Mouse (Mus musculus) hindbrain, embryonic 16.5 days (tissue): ENCODE results near the gene Nedd8. TPM values are rescaled to one million over a fixed set of nuclear protein-coding genes. Genes with fewer than 3 reads are reported as not detected.
A peak's percentile ranks its signal among the peaks of the same experiment; 100 is the strongest.

Experiments
- ATAC-seq: fragments of 200-750 bp; cut with Nextera tagmentation; 2 replicates; pipeline ENCODE4 v1.8.0; 2017; ENCODE audit warnings: moderate TSS enrichment, moderate library complexity
- H3K27ac ChIP-seq: fragments of 300-500 bp; sonication (generic); 2 replicates; pipeline ENCODE4 v1.5.1; 2014; ENCODE audit warnings: low read depth, mild to moderate bottlenecking, control low read depth, low read length, moderate library complexity
- H3K27me3 ChIP-seq: fragments of 300-500 bp; sonication (generic); replicated peaks from 2 replicates; pipeline ENCODE4 v1.6.1; 2014; ENCODE audit warnings: low read length; ENCODE audit not compliant: control insufficient read depth, insufficient read depth
- H3K36me3 ChIP-seq: fragments of 300-500 bp; sonication (generic); 2 replicates; pipeline ENCODE4 v1.6.1; 2014; ENCODE audit warnings: mild to moderate bottlenecking, low read length, moderate library complexity, mixed read lengths; ENCODE audit not compliant: control insufficient read depth, insufficient read depth
- H3K4me1 ChIP-seq: fragments of 300-500 bp; sonication (generic); 2 replicates; pipeline ENCODE4 v1.6.1; 2014; ENCODE audit warnings: low read depth, low read length; ENCODE audit not compliant: control insufficient read depth, insufficient read depth
- H3K4me2 ChIP-seq: fragments of 300-500 bp; sonication (generic); 2 replicates; pipeline ENCODE4 v1.6.1; 2014; ENCODE audit warnings: mild to moderate bottlenecking, low read length, control low read depth, moderate library complexity
- H3K4me3 ChIP-seq: fragments of 300-500 bp; sonication (generic); 2 replicates; pipeline ENCODE4 v1.5.1; 2014; ENCODE audit warnings: mild to moderate bottlenecking, low read length, control low read depth, moderate library complexity
- H3K9ac ChIP-seq: fragments of 300-500 bp; sonication (generic); 2 replicates; pipeline ENCODE4 v1.6.1; 2014; ENCODE audit warnings: low read depth, mild to moderate bottlenecking, control low read depth, low read length, moderate library complexity
- H3K9me3 ChIP-seq: fragments of 300-500 bp; sonication (generic); 2 replicates; pipeline ENCODE4 v1.6.1; 2014; ENCODE audit warnings: mild to moderate bottlenecking, low read length, moderate library complexity; ENCODE audit not compliant: control insufficient read depth
- WGBS: fragments of 180-500 bp; shearing (Covaris S2); extraction: QIAGEN DNeasy Blood & Tissue Kit; methylation state at CpG from one replicate; pipeline ENCODE4 v1.1.7; 2014; 5-methylcytosine and 5-hydroxymethylcytosine counted together
- polyA plus RNA-seq: library from polyadenylated mRNA; unstranded; fragments of >200 nt; fragmentation: Nextera tagmentation; extraction: Ambion mirVana; gene quantifications from 2 replicates; pipeline ENCODE4 v1.2.1, GENCODE M21; 2015

Nedd8 gene
- polyA plus RNA-seq, 1 experiment from 2014 or later = 599 TPM

DNA sequence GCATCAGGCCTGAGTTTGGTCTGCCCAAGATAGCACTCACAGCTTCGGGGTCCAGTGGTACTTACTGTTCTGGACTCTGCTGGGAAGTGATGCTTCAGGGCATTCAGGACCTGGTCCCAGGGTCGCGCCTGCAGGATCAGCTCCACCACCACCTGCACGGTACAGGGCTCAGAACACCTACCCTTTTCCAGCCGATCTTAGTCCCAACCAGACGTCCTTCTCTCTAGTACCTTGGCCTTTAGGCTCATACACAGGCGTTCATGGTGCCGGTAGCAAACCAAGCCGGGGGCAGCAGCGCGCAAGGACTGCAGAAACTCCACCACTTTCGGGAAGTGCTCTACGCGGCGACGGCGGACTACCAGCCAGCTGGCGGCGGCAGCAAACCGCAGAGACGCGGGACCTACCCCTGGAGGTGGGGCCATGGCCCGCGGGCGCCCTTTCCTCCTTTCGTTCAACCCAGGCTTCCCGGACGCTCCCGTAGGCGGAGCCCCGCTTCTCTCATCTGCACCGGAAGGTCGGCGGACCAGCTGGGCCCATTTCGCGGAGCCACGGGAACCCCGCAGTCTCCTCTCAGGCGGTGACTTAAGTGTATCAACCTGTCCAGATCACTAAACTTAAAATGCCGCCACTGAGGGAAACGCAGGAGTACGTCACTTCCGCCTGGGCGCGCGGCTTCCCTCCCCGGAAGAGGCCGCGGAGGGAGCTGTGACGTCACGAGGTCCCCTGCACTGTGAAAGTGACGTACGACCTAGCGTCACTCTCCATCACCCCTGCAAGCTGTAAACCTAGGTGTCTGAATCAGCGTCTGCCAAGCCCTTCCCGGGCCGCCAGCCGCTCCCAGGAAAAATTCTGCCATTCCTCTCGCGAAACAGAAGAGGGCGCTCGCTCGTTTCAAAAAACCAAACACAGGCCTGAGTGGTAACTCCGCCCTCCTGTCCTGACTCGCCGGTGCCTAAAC, 9.5 kb upstream of the Nedd8 start, which contains the start of gene Tinf2:
TSS of gene Tinf2 (minus strand) at position 661 of the 958 bp plus-strand sequence.
- Histone ChIP-seq H3K4me1 (peaks cover 8% of the 10 kb centered on the region; the same call in 1 of the 2 replicates), H3K27me3 (no peaks in the 10 kb centered on the region), H3K9ac (peak within 1 kb of the TSS; percentile 69), H3K9me3 (no peaks in the 10 kb centered on the region), H3K4me3 (peak within 1 kb of the TSS; percentile 78), H3K4me2 (peak within 1 kb of the TSS; percentile 90), H3K36me3 (peaks cover 20% of the 10 kb centered on the region), H3K27ac (peak within 1 kb of the TSS; percentile 69)
- under 1% methylated on average over 65 of the region's 66 CpGs for WGBS
- ATAC-seq = peak; percentile 99

DNA sequence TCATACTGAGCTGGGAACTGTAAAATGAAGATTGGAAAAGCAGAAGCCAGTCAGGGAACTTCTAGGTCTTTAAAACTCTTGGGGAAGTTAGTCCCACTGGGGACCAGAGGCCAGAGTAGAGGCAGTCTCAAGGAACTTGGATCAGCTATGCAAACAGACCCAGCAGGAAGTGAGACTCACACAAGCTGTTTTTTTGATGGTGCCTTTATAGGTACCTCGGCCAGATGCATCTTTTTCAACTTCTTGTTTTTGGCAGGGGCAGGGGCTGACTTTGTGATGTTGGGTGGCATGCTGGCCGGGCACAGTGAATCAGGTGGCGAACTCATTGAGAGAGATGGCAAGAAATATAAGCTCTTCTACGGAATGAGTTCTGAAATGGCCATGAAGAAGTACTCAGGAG, 5.7 kb upstream of the Nedd8 start:
- peaks cover 29% of the 10 kb centered on the region for H3K36me3 ChIP-seq
- no peak overlapping the region for H3K27ac ChIP-seq
- no peaks in the 10 kb centered on the region for H3K9me3 ChIP-seq
- 88% methylated on average over 4 of the region's 4 CpGs for WGBS
- no peaks in the 10 kb centered on the region for H3K27me3 ChIP-seq
- ATAC-seq = no peak
- peaks cover 12% of the 10 kb centered on the region for H3K4me1 ChIP-seq
- no peak overlapping the region for H3K4me2 ChIP-seq
- no peak overlapping the region for H3K9ac ChIP-seq
- no peak overlapping the region for H3K4me3 ChIP-seq

DNA sequence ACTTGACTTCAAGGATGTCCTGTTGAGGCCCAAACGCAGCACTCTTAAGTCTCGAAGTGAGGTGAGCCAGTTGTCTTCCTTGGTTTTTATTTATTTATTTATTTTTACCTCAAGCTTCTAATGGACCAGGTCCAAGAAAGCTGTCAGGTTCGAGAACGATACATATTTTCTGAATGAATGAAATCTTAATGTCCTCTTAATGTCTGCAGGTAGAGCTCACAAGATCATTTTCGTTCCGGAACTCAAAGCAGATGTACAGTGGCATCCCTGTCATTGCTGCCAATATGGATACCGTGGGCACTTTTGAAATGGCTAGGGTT, 777 bp upstream of the Nedd8 start:
- Histone ChIP-seq H3K27ac (no peak overlapping the region), H3K9me3 (no peaks in the 10 kb centered on the region), H3K36me3 (peaks cover 18% of the 10 kb centered on the region), H3K4me3 (peak overlapping the region; percentile 76), H3K27me3 (no peaks in the 10 kb centered on the region), H3K4me1 (peaks cover 16% of the 10 kb centered on the region), H3K9ac (peak overlapping the region; percentile 85), H3K4me2 (peak overlapping the region; percentile 79)
- WGBS = 83% methylated on average over 7 of the region's 7 CpGs
- no peak for ATAC-seq

DNA sequence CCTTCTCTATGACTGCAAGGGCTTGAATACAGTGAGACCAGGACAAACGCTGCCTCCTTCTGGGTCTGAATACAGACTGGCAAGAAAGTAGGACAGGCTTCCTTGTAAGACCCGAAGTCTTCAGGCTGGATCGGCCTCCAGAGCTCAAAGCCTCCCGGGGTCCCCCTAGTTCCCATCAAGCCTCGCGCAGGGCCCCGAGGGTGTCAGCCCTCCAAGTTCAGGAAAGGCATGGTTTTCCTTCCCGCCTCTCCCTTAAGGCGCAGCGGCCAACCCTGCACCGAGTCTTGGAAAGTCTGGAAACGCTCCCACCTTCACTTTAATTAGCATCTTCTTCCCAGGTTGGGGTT, 465 bp downstream of the Nedd8 start:
- H3K36me3 ChIP-seq = peaks cover 9% of the 10 kb centered on the region
- peak; percentile 67 for ATAC-seq
- H3K4me2 ChIP-seq = peak overlapping the region; percentile 97
- no peaks in the 10 kb centered on the region for H3K9me3 ChIP-seq
- no peaks in the 10 kb centered on the region for H3K27me3 ChIP-seq
- peak overlapping the region; percentile 94 for H3K27ac ChIP-seq
- WGBS = under 1% methylated on average over 12 of the region's 12 CpGs
- peaks cover 16% of the 10 kb centered on the region for H3K4me1 ChIP-seq
- peak overlapping the region; percentile 76 for H3K4me3 ChIP-seq
- peak overlapping the region; percentile 85 for H3K9ac ChIP-seq

DNA sequence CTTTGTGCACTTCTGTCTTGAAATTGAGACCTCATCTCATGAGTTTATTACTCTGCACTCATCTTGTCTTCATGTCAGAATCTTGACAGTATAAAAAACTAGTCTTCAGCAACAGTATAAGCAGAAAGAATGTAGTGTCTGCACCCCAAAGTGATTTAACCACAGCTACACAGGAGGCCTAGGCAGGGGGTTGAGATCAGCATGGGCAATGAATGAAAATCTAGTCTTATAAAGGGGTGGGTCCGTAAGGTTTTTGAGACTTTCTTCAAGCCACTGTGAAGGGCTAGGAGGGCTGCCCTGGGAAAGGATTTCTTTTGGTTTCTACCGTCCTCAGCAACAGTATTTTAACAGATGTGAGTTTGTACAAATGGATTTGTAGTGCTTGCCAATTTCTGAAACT, 11.3 kb downstream of the Nedd8 start:
- Histone ChIP-seq H3K4me3 (peak overlapping the region; percentile 69), H3K9me3 (no peaks in the 10 kb centered on the region), H3K27me3 (no peaks in the 10 kb centered on the region), H3K27ac (no peak overlapping the region), H3K4me1 (peaks cover 8% of the 10 kb centered on the region), H3K4me2 (peak overlapping the region; percentile 65), H3K9ac (no peak overlapping the region), H3K36me3 (peaks cover 10% of the 10 kb centered on the region)
- ATAC-seq = peak; percentile 6; the same call in 1 of the 2 replicates
- WGBS = 46% methylated on average over 2 of the region's 2 CpGs

DNA sequence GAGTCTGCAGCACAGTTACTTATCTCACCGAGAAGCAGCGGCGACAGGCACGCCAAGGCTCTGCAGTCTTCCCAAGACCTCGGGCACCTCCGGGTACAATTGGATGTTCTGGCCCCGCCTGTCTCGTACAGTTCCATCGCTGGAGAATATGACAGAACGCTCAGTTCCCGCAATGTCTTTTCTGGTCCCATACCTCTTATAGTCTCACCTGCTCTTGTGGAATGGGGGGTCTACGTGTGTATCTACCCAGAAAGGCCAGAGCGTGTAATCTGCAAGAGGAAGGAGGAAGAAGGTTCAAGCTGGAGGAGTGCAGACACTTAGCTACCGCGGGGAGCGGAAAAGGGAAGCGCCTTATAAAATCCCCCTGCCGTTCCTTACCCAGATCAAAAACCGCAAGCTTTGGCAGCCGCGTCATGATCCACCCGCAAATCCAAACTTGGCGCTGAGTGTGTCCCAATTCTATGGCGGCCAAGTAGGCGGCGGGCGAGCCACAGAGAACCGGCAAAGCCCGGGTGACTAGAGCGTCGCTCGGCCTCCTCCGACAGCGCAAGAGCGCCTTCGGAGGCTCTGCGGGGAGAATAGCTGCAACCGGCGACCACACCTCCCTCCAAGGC, 11.9 kb downstream of the Nedd8 start, which contains the start of gene Mdp1:
TSS of gene Mdp1 (minus strand) at position 549 of the 614 bp plus-strand sequence.
- Histone ChIP-seq H3K4me3 (peak within 1 kb of the TSS; percentile 69), H3K9ac (peak within 1 kb of the TSS; percentile 78), H3K4me2 (peak within 1 kb of the TSS; percentile 65), H3K9me3 (no peaks in the 10 kb centered on the region), H3K4me1 (peaks cover 8% of the 10 kb centered on the region), H3K27me3 (no peaks in the 10 kb centered on the region), H3K36me3 (peaks cover 10% of the 10 kb centered on the region), H3K27ac (peak within 1 kb of the TSS; percentile 88)
- ATAC-seq = peak; percentile 96
- WGBS = under 1% methylated on average over 38 of the region's 39 CpGs

DNA sequence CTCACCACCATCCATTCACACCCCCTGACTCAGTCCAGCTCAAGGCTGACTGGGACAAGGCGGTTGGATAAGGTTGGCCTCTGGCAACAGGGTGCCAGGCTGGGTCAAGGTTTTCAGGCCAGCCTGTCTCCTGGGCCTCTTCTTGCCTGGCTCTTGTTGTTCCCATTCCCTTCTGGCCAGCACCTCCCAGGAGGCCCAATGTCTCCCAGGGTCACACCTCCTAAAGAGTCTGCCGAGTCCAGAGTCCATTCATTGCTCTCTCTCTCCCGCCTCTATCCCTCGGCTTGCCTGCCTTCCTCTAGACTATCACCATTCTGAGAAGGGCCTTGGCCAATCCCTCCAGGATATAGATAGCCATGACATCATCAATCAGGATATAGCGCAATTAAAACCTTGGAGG, 13.9 kb downstream of the Nedd8 start:
- Histone ChIP-seq H3K9ac (no peak overlapping the region), H3K36me3 (peaks cover 7% of the 10 kb centered on the region), H3K4me3 (no peak overlapping the region), H3K4me1 (peaks cover 8% of the 10 kb centered on the region), H3K27me3 (no peaks in the 10 kb centered on the region), H3K9me3 (no peaks in the 10 kb centered on the region), H3K4me2 (no peak overlapping the region), H3K27ac (no peak overlapping the region)
- WGBS = 92% methylated on average over 5 of the region's 5 CpGs
- ATAC-seq = no peak

DNA sequence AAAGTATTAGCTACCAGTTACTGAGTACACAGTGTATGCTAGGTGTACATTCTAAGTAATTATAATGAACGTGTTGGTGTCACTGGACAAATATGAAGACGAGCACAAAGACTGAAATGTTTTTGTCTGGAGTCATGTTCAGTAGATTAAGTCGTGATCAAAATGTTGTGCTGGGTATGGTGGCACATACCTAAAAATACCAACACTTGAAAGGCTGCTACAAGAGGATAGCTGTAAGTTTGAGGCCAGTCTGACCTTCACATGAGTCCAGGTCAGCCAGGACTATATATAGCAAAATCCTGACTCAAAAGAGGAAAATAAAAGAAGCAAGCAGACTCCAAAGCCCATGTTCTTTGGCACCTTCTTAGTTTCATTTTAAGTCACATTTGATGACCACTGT, 15.0 kb downstream of the Nedd8 start:
- Histone ChIP-seq H3K9me3 (no peaks in the 10 kb centered on the region), H3K4me2 (no peak overlapping the region)
- 90% methylated on average over 3 of the region's 3 CpGs for WGBS

DNA sequence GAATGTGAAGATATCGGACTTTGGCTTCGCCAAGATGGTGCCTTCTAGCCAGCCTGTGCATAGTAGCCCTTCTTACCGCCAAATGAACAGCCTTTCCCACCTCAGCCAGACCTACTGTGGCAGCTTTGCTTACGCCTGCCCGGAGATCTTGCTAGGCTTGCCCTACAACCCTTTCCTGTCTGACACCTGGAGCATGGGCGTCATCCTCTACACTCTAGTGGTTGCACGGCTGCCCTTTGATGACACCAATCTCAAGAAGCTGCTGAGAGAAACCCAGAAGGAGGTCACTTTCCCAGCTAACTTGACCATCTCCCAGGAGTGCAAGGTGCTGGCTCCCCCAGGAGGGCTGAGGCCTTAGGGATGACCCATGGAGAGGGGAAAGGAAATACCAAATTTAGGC, 20.4 kb downstream of the Nedd8 start:
- no peak for ATAC-seq
- H3K4me3 ChIP-seq = no peak overlapping the region
- H3K4me1 ChIP-seq = no peaks in the 10 kb centered on the region
- no peak overlapping the region for H3K27ac ChIP-seq
- no peaks in the 10 kb centered on the region for H3K9me3 ChIP-seq
- no peak overlapping the region for H3K4me2 ChIP-seq
- WGBS = 88% methylated on average over 7 of the region's 7 CpGs
- H3K36me3 ChIP-seq = no peaks in the 10 kb centered on the region
- no peak overlapping the region for H3K9ac ChIP-seq
- no peaks in the 10 kb centered on the region for H3K27me3 ChIP-seq

More for the DNA sequence above, 15.0 kb downstream of the Nedd8 start:
- no peak for ATAC-seq
- H3K4me1 ChIP-seq = peaks cover 8% of the 10 kb centered on the region
- H3K9ac ChIP-seq = no peak overlapping the region
- H3K27me3 ChIP-seq = no peaks in the 10 kb centered on the region
- no peak overlapping the region for H3K4me3 ChIP-seq
- no peak overlapping the region for H3K27ac ChIP-seq
- 0 out of 2 replicates have a peak, but pooled peaks cover 2% of the 10 kb centered on the region for H3K36me3 ChIP-seq
